Mouse (Mus musculus) forebrain, postnatal 0 days (tissue): ENCODE data around the gene Mylk3. TPM values are rescaled to one million over a fixed set of nuclear protein-coding genes. Genes with fewer than 3 reads are reported as not detected.

ENCODE experiments used
- ATAC-seq: fragments of 200-750 bp; cut with Nextera tagmentation; 2 replicates; pipeline ENCODE4 v1.8.0; 2017; ENCODE audit warnings: mild to moderate bottlenecking, moderate library complexity
- DNase-seq: peaks from one replicate; pipeline ENCODE4 v3.0.0-alpha.2; 2015
- H3K27ac ChIP-seq: fragments of 300-500 bp; sonication (generic); 2 replicates; pipeline ENCODE4 v1.5.1; 2014; ENCODE audit warnings: low read depth, mild to moderate bottlenecking, antibody characterized with exemption, low read length, moderate library complexity, mixed read lengths
- H3K27me3 ChIP-seq: fragments of 300-500 bp; sonication (generic); 2 replicates; pipeline ENCODE4 v1.6.1; 2014; ENCODE audit warnings: mild to moderate bottlenecking, low read length, mixed read lengths; ENCODE audit not compliant: insufficient read depth
- H3K36me3 ChIP-seq: fragments of 300-500 bp; sonication (generic); 2 replicates; pipeline ENCODE4 v1.6.1; 2014; ENCODE audit warnings: mild to moderate bottlenecking, moderate library complexity; ENCODE audit not compliant: insufficient read depth
- H3K4me1 ChIP-seq: fragments of 300-500 bp; sonication (generic); 2 replicates; pipeline ENCODE4 v1.6.1; 2014; ENCODE audit warnings: antibody characterized with exemption; ENCODE audit not compliant: insufficient read depth
- H3K4me2 ChIP-seq: fragments of 300-500 bp; sonication (generic); 2 replicates; pipeline ENCODE4 v1.6.1; 2014; ENCODE audit warnings: low read depth, mild to moderate bottlenecking, moderate library complexity
- H3K4me3 ChIP-seq: fragments of 300-500 bp; sonication (generic); 2 replicates; pipeline ENCODE4 v1.5.1; 2014; ENCODE audit warnings: low read depth, low read length, mixed read lengths
- H3K9ac ChIP-seq: fragments of 300-500 bp; sonication (generic); 2 replicates; pipeline ENCODE4 v1.6.1; 2014; ENCODE audit warnings: mild to moderate bottlenecking
- H3K9me3 ChIP-seq: fragments of 300-500 bp; sonication (generic); 2 replicates; pipeline ENCODE4 v1.6.1; 2016; ENCODE audit warnings: low read length
- CTCF ChIP-seq: sonication (generic); IDR thresholded peaks from 2 replicates; pipeline ENCODE4 v1.5.1; 2016; ENCODE audit warnings: antibody characterized with exemption, control low read depth, low read depth
- WGBS: fragments of 180-500 bp; shearing (Covaris S2); extraction: QIAGEN DNeasy Blood & Tissue Kit; methylation state at CpG from one replicate; pipeline ENCODE4 v1.1.7; 2014; 5-methylcytosine and 5-hydroxymethylcytosine counted together
- polyA plus RNA-seq: library from polyadenylated mRNA; unstranded; fragments of >200 nt; fragmentation: Nextera tagmentation; extraction: Ambion mirVana; gene quantifications from 2 replicates; pipeline ENCODE4 v1.2.1, GENCODE M21; 2015
- total RNA-seq: library from RNA; depleted of rRNA; stranded (reverse); fragments of >200 nt; gene quantifications from 2 replicates; pipeline ENCODE4 v1.2.3, GENCODE M21; 2014

The Mylk3 gene
- total and polyA plus RNA-seq, 2 experiments from 2014 or later = 0.21 to 0.67 TPM

GRCm38 (mm10) chr8:85373435-85374039, 12.6 kb downstream of the Mylk3 start:
- WGBS = 62% methylated on average over 5 of the region's 5 CpGs
- no peak overlapping the region for H3K27ac ChIP-seq
- no peak overlapping the region for H3K4me3 ChIP-seq
- H3K27me3 ChIP-seq = no peaks in the 10 kb centered on the region
- H3K9me3 ChIP-seq = no peaks in the 10 kb centered on the region
- ATAC-seq (no peak), DNase-seq (no peak)
- H3K9ac ChIP-seq = no peak overlapping the region
- no peaks in the 10 kb centered on the region for H3K4me1 ChIP-seq
- no peak overlapping the region for H3K4me2 ChIP-seq
- TF ChIP-seq CTCF = no peak
- H3K36me3 ChIP-seq = no peaks in the 10 kb centered on the region

GRCm38 (mm10) chr8:85372465-85372839, 13.7 kb downstream of the Mylk3 start:
- Histone ChIP-seq H3K9me3 (no peaks in the 10 kb centered on the region), H3K4me3 (no peak overlapping the region), H3K36me3 (no peaks in the 10 kb centered on the region), H3K4me1 (no peaks in the 10 kb centered on the region), H3K27me3 (no peaks in the 10 kb centered on the region), H3K4me2 (no peak overlapping the region), H3K9ac (no peak overlapping the region), H3K27ac (no peak overlapping the region)
- TF ChIP-seq CTCF = no peak
- no peak for ATAC-seq
- 97% methylated on average over 1 of the region's 1 CpGs for WGBS
- DNase-seq = no peak

GRCm38 (mm10) chr8:85371736-85372464, 14.2 kb downstream of the Mylk3 start:
- Histone ChIP-seq H3K9ac (no peak overlapping the region), H3K4me3 (no peak overlapping the region), H3K27ac (no peak overlapping the region), H3K4me2 (no peak overlapping the region), H3K27me3 (no peaks in the 10 kb centered on the region), H3K36me3 (no peaks in the 10 kb centered on the region), H3K9me3 (no peaks in the 10 kb centered on the region), H3K4me1 (no peaks in the 10 kb centered on the region)
- ATAC-seq (no peak), DNase-seq (no peak)
- 81% methylated on average over 5 of the region's 5 CpGs for WGBS
- TF ChIP-seq CTCF = no peak

- Histone ChIP-seq H3K9me3 (no peaks in the 10 kb centered on the region), H3K4me3 (no peak overlapping the region)
- WGBS = 57% methylated on average over 6 of the region's 6 CpGs
Measured at GRCm38 (mm10) chr8:85365176-85365575, 21.0 kb downstream of the Mylk3 start.

GRCm38 (mm10) chr8:85364628-85365027, 21.5 kb downstream of the Mylk3 start:
- WGBS = 85% methylated on average over 11 of the region's 11 CpGs
- Histone ChIP-seq H3K4me1 (no peaks in the 10 kb centered on the region), H3K36me3 (no peaks in the 10 kb centered on the region), H3K9me3 (no peaks in the 10 kb centered on the region), H3K9ac (no peak overlapping the region), H3K27me3 (no peaks in the 10 kb centered on the region), H3K4me3 (no peak overlapping the region), H3K4me2 (no peak overlapping the region), H3K27ac (no peak overlapping the region)
- ATAC-seq (no peak), DNase-seq (no peak)
- no peak for TF ChIP-seq CTCF

More at GRCm38 (mm10) chr8:85365176-85365575, 21.0 kb downstream of the Mylk3 start:
- no peaks in the 10 kb centered on the region for H3K27me3 ChIP-seq
- no peak overlapping the region for H3K27ac ChIP-seq
- no peak for ATAC-seq
- H3K36me3 ChIP-seq = no peaks in the 10 kb centered on the region
- H3K4me1 ChIP-seq = no peaks in the 10 kb centered on the region
- H3K9ac ChIP-seq = no peak overlapping the region
- no peak for DNase-seq
- no peak overlapping the region for H3K4me2 ChIP-seq
- no peak for TF ChIP-seq CTCF

- Histone ChIP-seq H3K4me1 (no peaks in the 10 kb centered on the region), H3K4me2 (no peak overlapping the region), H3K27ac (no peak overlapping the region), H3K9me3 (no peaks in the 10 kb centered on the region), H3K27me3 (no peaks in the 10 kb centered on the region), H3K36me3 (no peaks in the 10 kb centered on the region), H3K4me3 (no peak overlapping the region), H3K9ac (no peak overlapping the region)
- 69% methylated on average over 6 of the region's 6 CpGs for WGBS
- TF ChIP-seq CTCF = no peak
- no peak for DNase-seq
- ATAC-seq = no peak
Measured at GRCm38 (mm10) chr8:85363406-85363805, 22.7 kb downstream of the Mylk3 start.

- Histone ChIP-seq H3K4me1 (no peaks in the 10 kb centered on the region), H3K4me3 (no peak overlapping the region), H3K27me3 (no peaks in the 10 kb centered on the region), H3K4me2 (no peak overlapping the region), H3K9me3 (no peaks in the 10 kb centered on the region), H3K36me3 (no peaks in the 10 kb centered on the region), H3K27ac (no peak overlapping the region), H3K9ac (no peak overlapping the region)
- DNase-seq (no peak), ATAC-seq (no peak)
- TF ChIP-seq CTCF = no peak
- WGBS = 83% methylated on average over 4 of the region's 4 CpGs
Measured at GRCm38 (mm10) chr8:85362211-85362610, 23.9 kb downstream of the Mylk3 start.
